Mouse (Mus musculus) gonadal fat pad, adult 2 months (tissue): ENCODE results near the gene Lrrfip2. TPM values are rescaled to one million over a fixed set of nuclear protein-coding genes. Genes with fewer than 3 reads are reported as not detected.

Source experiments
- DNase-seq: peaks from one replicate; pipeline ENCODE4 v3.0.0-alpha.2; 2012; ENCODE audit warnings: low read depth
- polyA plus RNA-seq: library from polyadenylated mRNA; depleted of rRNA; stranded (reverse); fragments of >200 nt; gene quantifications from 2 replicates; pipeline ENCODE4 v1.2.3, GENCODE M21; 2012; rRNA removed

Gene Lrrfip2
- polyA plus RNA-seq, result 10.0 and 10.5 TPM in 2 replicates

GRCm38 (mm10) chr9:111117126-111117642 is at the start of gene Lrrfip2:
Gene Lrrfip2 (plus strand): TSS chr9:111117592.
- no peak for DNase-seq

- no peak for DNase-seq
Observed at GRCm38 (mm10) chr9:111070546-111070961, 46.8 kb upstream of the Lrrfip2 start.

GRCm38 (mm10) chr9:111072175-111072574 is 45.2 kb upstream of the Lrrfip2 start:
- DNase-seq, result no peak

- no peak for DNase-seq
Observed at GRCm38 (mm10) chr9:111072971-111073370, 44.4 kb upstream of the Lrrfip2 start.

GRCm38 (mm10) chr9:111077745-111078144 is 39.6 kb upstream of the Lrrfip2 start:
- no peak for DNase-seq

GRCm38 (mm10) chr9:111080801-111081200 is 36.6 kb upstream of the Lrrfip2 start:
- no peak for DNase-seq

- no peak for DNase-seq
Observed at GRCm38 (mm10) chr9:111081765-111082164, 35.6 kb upstream of the Lrrfip2 start.

- DNase-seq, result no peak
Observed at GRCm38 (mm10) chr9:111085329-111085728, 32.1 kb upstream of the Lrrfip2 start.

GRCm38 (mm10) chr9:111086137-111086536 is 31.3 kb upstream of the Lrrfip2 start:
- DNase-seq, result no peak

- DNase-seq, result no peak
Observed at GRCm38 (mm10) chr9:111086995-111087606, 30.3 kb upstream of the Lrrfip2 start.

- no peak for DNase-seq
Observed at GRCm38 (mm10) chr9:111087960-111088359, 29.4 kb upstream of the Lrrfip2 start.

GRCm38 (mm10) chr9:111088886-111089285 is 28.5 kb upstream of the Lrrfip2 start:
- no peak for DNase-seq

- DNase-seq, result no peak
Observed at GRCm38 (mm10) chr9:111092657-111093056, 24.7 kb upstream of the Lrrfip2 start.

- no peak for DNase-seq
Observed at GRCm38 (mm10) chr9:111093094-111093493, 24.3 kb upstream of the Lrrfip2 start.

GRCm38 (mm10) chr9:111094626-111095025 is 22.8 kb upstream of the Lrrfip2 start:
- no peak for DNase-seq

- no peak for DNase-seq
Observed at GRCm38 (mm10) chr9:111095710-111096109, 21.7 kb upstream of the Lrrfip2 start.

GRCm38 (mm10) chr9:111096419-111097326 is 20.7 kb upstream of the Lrrfip2 start:
- no peak for DNase-seq

GRCm38 (mm10) chr9:111097543-111097942 is 19.8 kb upstream of the Lrrfip2 start:
- no peak for DNase-seq

GRCm38 (mm10) chr9:111100406-111100805 is 17.0 kb upstream of the Lrrfip2 start:
- no peak for DNase-seq

- DNase-seq, result no peak
Observed at GRCm38 (mm10) chr9:111103293-111103692, 14.1 kb upstream of the Lrrfip2 start.

GRCm38 (mm10) chr9:111103893-111104292 is 13.5 kb upstream of the Lrrfip2 start:
- DNase-seq, result peak; percentile 61

- no peak for DNase-seq
Observed at GRCm38 (mm10) chr9:111107863-111108262, 9.5 kb upstream of the Lrrfip2 start.

GRCm38 (mm10) chr9:111117794-111118251 is 431 bp downstream of the Lrrfip2 start:
- DNase-seq, result no peak
